ENCODE assay signal across 29 mouse cellular contexts in genomic region chr3:130685014-130685366, GRCm38 (mm10). TPM values are rescaled to one million over a fixed set of nuclear protein-coding genes. Genes with fewer than 3 reads are reported as not detected.
A peak's percentile ranks its signal among the peaks of the same experiment; 100 is the strongest.
DNase-seq lines count a peak whose midpoint lies in the region; ATAC-seq and TF ChIP-seq lines count a peak whose summit lies in the region.
"Had no signal": no experiment of that assay in that cellular context is flagged by ENCODE, and none has a peak within 500 bp of the region (broad histone marks: within the 10 kb centered on the region; RNA-seq: fewer than 3 reads in every experiment).

No protein-coding gene starts in this region.

- TF ChIP-seq EP300 in lung, postnatal 0 days (IDR thresholded peaks at IDR 0.05), result no peak

- H3K27ac ChIP-seq in kidney, adult 2 months (ENCODE audit: insufficient read depth, low read depth, low read length), result peak overlapping the region; percentile 33
- H3K27ac ChIP-seq in lung, embryonic 14.5 days (ENCODE audit: low read depth), result no peak overlapping the region
- H3K27ac ChIP-seq in lung, postnatal 0 days (ENCODE audit: low read length), result no peak overlapping the region
- H3K27ac ChIP-seq: embryonic facial prominence, embryonic 12.5 days; embryonic facial prominence, embryonic 15.5 days; gastrocnemius, adult 2 months; heart, embryonic 15.5 days; hindbrain, embryonic 14.5 days; hindbrain, postnatal 0 days had no signal

- DNase-seq in kidney, adult 2 months, result no peak
- DNase-seq in kidney, postnatal 4 days, result no peak
- no peak for DNase-seq in lung, embryonic 14.5 days
- no peak for DNase-seq in lung, postnatal 4 days
- DNase-seq in lung, postnatal 0 days (ENCODE audit: low spot score), result no peak
- DNase-seq in lung, postnatal 10 days, result no peak
- DNase-seq in cerebellum, adult 11-12 months, result no peak
- DNase-seq: adrenal gland, adult 8-10 months; adrenal gland, postnatal 25 days; B cell, adult 2 months; cerebellum, adult 18-20 months; cerebellum, adult 9-10 months; cerebellum, postnatal 14 days; forebrain, postnatal 0 days; gastrocnemius, adult 2 months; gastrocnemius, postnatal 14 days; heart, adult 18-20 months; heart, postnatal 14 days; heart, postnatal 4 days had no signal

- WGBS in kidney, adult 2 months, result 65% methylated on average over 8 of the region's 8 CpGs
- WGBS in lung, embryonic 14.5 days, result 76% methylated on average over 8 of the region's 8 CpGs
- WGBS in lung, postnatal 0 days, result 58% methylated on average over 8 of the region's 8 CpGs

- no peak for TF ChIP-seq POLR2A in kidney, adult 2 months (IDR thresholded peaks at IDR 0.05; ENCODE audit: low read depth, low read length)

- no peaks in the 10 kb centered on the region for H3K36me3 ChIP-seq in kidney, adult 2 months (ENCODE audit: control insufficient read depth, insufficient read depth, low read length)
- no peaks in the 10 kb centered on the region for H3K36me3 ChIP-seq in lung, embryonic 14.5 days (ENCODE audit: insufficient read depth)
- H3K36me3 ChIP-seq in lung, postnatal 0 days (ENCODE audit: insufficient read depth, low read length), result no peaks in the 10 kb centered on the region
- H3K36me3 ChIP-seq: embryonic facial prominence, embryonic 12.5 days; embryonic facial prominence, embryonic 15.5 days; G1E; heart, embryonic 12.5 days; heart, embryonic 15.5 days had no signal

- no peaks in the 10 kb centered on the region for H3K9me3 ChIP-seq in lung, embryonic 14.5 days (ENCODE audit: low read depth, low read length)
- no peaks in the 10 kb centered on the region for H3K9me3 ChIP-seq in lung, postnatal 0 days (ENCODE audit: low read length)
- H3K9me3 ChIP-seq: embryonic facial prominence, embryonic 12.5 days; embryonic facial prominence, embryonic 15.5 days; G1E; heart, embryonic 12.5 days; heart, embryonic 15.5 days had no signal

- peaks cover 9% of the 10 kb centered on the region; the same call in 1 of the 2 replicates for H3K4me1 ChIP-seq in kidney, adult 2 months (ENCODE audit: control insufficient read depth, insufficient read depth, low read length)
- no peaks in the 10 kb centered on the region for H3K4me1 ChIP-seq in lung, embryonic 14.5 days (ENCODE audit: insufficient read depth)
- H3K4me1 ChIP-seq in lung, postnatal 0 days (ENCODE audit: insufficient read depth, low read depth, low read length), result no peaks in the 10 kb centered on the region
- H3K4me1 ChIP-seq: embryonic facial prominence, embryonic 12.5 days; embryonic facial prominence, embryonic 15.5 days; heart, embryonic 12.5 days; heart, embryonic 15.5 days had no signal

- H3K4me3 ChIP-seq in kidney, adult 2 months (ENCODE audit: insufficient read depth, low read depth, low read length), result no peak overlapping the region
- no peak overlapping the region for H3K4me3 ChIP-seq in lung, embryonic 14.5 days (ENCODE audit: low read depth, low read length)
- H3K4me3 ChIP-seq in lung, postnatal 0 days (ENCODE audit: low read depth, low read length), result no peak overlapping the region
- H3K4me3 ChIP-seq: embryonic facial prominence, embryonic 12.5 days; embryonic facial prominence, embryonic 15.5 days; gastrocnemius, adult 2 months; heart, embryonic 12.5 days; heart, embryonic 15.5 days had no signal

- peak; percentile 52; the same call in 1 of the 2 replicates for ATAC-seq in lung, embryonic 14.5 days (ENCODE audit: insufficient read depth)
- 0 out of 2 replicates have a peak, but pooled peaks have one; percentile 14 for ATAC-seq in lung, postnatal 0 days
- ATAC-seq: activated CD4-positive, CD25-positive, alpha-beta regulatory T cell, adult 4 months; forebrain, embryonic 14.5 days; forebrain, postnatal 0 days; hindbrain, postnatal 0 days had no signal

- H3K9ac ChIP-seq in lung, embryonic 14.5 days, result no peak overlapping the region
- no peak overlapping the region for H3K9ac ChIP-seq in lung, postnatal 0 days (replicated peaks; ENCODE audit: low read depth)
- H3K9ac ChIP-seq: embryonic facial prominence, embryonic 12.5 days; embryonic facial prominence, embryonic 15.5 days; forebrain, postnatal 0 days; heart, embryonic 12.5 days; heart, embryonic 15.5 days; hindbrain, embryonic 14.5 days had no signal

- H3K4me2 ChIP-seq in lung, embryonic 14.5 days, result no peak overlapping the region
- H3K4me2 ChIP-seq in lung, postnatal 0 days (replicated peaks; ENCODE audit: low read depth, low read length), result no peak overlapping the region
- H3K4me2 ChIP-seq: embryonic facial prominence, embryonic 12.5 days; embryonic facial prominence, embryonic 15.5 days; heart, embryonic 12.5 days; heart, embryonic 15.5 days; hindbrain, embryonic 14.5 days had no signal

- TF ChIP-seq CTCF in kidney, adult 2 months (conservative IDR thresholded peaks at IDR 0.05; ENCODE audit: insufficient read depth, insufficient read length, low read depth, low read length), result no peak
- TF ChIP-seq CTCF in lung, embryonic 14.5 days (IDR thresholded peaks at IDR 0.05; ENCODE audit: low read depth), result no peak
- TF ChIP-seq CTCF in lung, postnatal 0 days (IDR thresholded peaks at IDR 0.05), result no peak

- H3K27me3 ChIP-seq in kidney, adult 2 months (replicated peaks; ENCODE audit: control insufficient read depth, insufficient read depth, low read length), result no peaks in the 10 kb centered on the region
- no peaks in the 10 kb centered on the region for H3K27me3 ChIP-seq in lung, embryonic 14.5 days (ENCODE audit: insufficient read depth, low read length)
- no peaks in the 10 kb centered on the region for H3K27me3 ChIP-seq in lung, postnatal 0 days (replicated peaks; ENCODE audit: insufficient read depth, low read length)
- H3K27me3 ChIP-seq: CH12.LX; embryonic facial prominence, embryonic 12.5 days; embryonic facial prominence, embryonic 15.5 days; heart, embryonic 12.5 days; heart, embryonic 15.5 days had no signal

RNA-seq across cellular contexts. Expression of gene Ostc, which starts 24.3 kb away (rescaled TPM):
- 34.1 and 39.8 TPM in 2 replicates for polyA plus RNA-seq in kidney, adult 2 months (2012; rRNA removed)
- 401 and 409 TPM in 2 replicates for polyA plus RNA-seq in lung, embryonic 14.5 days (2014; fragmentation: Nextera tagmentation; extraction: Ambion mirVana)
- polyA plus RNA-seq in lung, postnatal 0 days (2015; fragmentation: Nextera tagmentation; extraction: Ambion mirVana), result 236 and 244 TPM in 2 replicates

RNA-seq across cellular contexts. Expression of gene Rpl34, which starts 45.2 kb away (rescaled TPM):
- 1,334 and 1,388 TPM in 2 replicates for polyA plus RNA-seq in kidney, adult 2 months (2012; rRNA removed)
- 1,090 and 1,134 TPM in 2 replicates for polyA plus RNA-seq in lung, embryonic 14.5 days (2014; fragmentation: Nextera tagmentation; extraction: Ambion mirVana)
- 771 and 839 TPM in 2 replicates for polyA plus RNA-seq in lung, postnatal 0 days (2015; fragmentation: Nextera tagmentation; extraction: Ambion mirVana)
